Mouse (Mus musculus): ENCODE measurements around the gene Trp53bp2.

Trp53bp2 gene

DNA sequence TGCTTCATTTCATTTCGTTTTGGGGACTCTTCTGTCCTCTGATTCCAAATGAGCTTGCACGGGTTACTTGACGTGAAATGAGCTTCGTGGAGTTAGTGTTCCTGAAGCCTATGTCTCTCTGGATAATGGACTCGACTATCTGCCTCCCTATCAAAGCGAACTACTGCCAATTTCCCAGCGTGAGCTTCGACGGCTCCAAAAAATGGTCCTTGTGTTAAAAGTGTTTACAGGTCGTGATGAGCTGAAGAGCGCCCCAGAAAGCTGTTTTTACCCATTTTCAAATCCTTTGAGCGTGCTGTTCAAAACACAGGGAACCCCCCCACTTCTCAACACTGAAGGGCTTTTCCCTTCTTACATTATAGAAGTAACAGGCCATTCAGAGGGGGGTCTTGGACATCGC lies 729 bp upstream of the Trp53bp2 start:
- no peak for DNase-seq (ENCODE audit: low read depth, low spot score)

DNA sequence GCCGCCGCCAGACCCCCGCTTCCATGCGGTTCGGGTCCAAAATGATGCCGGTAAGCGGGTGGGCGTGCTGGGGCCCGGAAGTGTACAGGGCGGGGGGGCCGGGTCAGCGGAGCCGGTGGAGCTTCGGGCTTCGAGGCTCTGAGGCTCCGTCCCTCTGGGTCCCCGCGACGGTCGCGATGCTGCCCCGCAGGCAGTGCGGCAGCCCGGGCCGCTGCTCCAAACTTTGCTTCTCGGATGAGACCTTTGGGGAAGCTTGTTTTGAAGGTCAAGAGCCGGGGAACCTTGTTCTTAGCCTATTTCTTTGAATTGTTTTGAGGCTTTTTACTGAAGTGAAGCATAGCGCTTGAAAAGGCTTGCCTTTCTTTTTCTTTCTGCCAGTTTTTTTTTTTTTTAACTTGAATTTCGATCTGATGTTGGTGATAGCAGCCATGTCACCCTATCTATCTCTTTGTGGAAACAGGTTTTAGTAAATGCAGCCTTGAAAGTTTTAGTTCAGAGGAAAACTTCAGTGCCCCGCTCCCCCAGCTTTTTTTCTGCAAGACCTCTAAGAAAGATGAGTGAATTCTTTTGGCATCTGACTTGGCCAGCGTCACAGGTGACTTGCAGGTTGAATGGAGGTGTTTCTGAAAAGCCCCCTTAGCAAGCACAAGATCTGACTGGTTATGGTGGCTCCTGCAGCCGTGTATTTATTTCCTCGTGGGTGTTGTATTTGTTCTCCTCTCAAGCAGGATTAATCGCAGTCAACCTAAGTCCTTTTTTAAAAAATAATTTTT lies 615 bp downstream of the Trp53bp2 start:
- DNase-seq (ENCODE audit: low read depth, low spot score) = peak; percentile 6

DNA sequence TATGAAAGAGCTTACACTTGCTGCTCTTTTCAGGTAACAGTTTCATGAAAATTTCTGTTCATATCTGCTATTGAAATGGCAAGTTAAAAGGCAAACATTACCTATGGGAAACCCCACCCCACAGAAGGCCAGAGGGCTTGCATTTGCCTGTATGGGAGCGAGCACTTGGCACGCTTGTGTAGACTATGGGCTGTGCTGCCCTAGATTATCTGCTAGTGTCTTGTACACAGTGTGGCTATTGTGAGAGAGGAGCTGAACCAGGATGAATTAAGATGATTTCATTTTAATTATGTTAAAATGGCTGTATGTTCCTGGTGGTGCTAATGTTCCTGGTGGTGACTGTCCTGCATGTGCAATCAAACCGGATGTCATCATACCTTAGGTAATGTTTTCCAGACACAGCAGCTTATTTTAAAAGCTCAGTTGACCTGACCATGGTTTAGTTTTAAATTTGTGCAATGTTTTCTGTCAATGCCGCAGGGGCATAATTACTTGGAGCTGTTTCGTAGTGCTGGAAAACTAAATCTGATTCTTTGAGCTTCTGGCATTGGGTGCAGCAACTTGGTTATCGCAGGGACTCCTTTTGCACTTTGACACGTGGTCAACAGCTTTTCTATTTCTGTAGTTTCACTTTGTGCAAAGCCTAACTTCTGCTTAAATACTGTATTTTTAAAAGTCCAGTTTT lies 3.8 kb downstream of the Trp53bp2 start:
- DNase-seq (ENCODE audit: low read depth, low spot score) = no peak

DNA sequence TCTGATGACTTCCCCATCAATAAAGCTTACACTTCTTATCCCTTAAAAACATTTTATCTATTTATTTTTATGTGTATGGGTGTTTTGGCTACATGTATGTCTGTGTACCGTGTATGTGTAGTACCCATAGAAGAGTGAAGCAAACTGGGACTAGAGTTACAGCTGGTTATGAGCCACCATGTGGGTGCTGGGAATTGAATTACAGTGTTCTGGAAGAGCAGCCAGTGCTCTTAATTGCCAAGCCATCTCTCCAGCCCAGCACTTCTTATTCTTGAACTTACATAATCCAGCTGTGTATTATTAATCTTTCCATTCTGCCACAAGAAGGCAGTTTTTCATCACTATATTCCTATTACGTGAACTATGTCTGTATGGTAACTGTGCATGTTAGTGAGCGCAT lies 10.5 kb downstream of the Trp53bp2 start:
- no peak for DNase-seq (ENCODE audit: low read depth, low spot score)

DNA sequence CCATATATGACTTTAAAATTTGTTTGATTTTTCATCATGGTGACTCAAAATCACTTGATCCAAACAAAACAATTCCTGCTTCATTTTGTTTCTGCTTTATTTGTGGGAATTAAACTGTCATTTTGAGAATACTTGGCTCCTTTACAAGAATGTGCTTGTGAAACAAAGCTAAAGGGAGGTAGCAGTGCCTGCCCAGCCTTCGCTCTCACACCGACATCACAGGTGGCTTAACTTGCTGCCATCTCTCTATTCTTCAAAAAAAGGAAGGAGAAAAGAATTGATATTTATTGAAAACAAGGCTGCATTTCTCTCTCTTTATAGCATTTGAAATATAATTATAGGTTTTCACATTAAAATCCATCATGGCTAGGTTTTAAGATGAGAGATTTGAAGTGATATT lies 15.3 kb downstream of the Trp53bp2 start:
- no peak for DNase-seq (ENCODE audit: low read depth, low spot score)

DNA sequence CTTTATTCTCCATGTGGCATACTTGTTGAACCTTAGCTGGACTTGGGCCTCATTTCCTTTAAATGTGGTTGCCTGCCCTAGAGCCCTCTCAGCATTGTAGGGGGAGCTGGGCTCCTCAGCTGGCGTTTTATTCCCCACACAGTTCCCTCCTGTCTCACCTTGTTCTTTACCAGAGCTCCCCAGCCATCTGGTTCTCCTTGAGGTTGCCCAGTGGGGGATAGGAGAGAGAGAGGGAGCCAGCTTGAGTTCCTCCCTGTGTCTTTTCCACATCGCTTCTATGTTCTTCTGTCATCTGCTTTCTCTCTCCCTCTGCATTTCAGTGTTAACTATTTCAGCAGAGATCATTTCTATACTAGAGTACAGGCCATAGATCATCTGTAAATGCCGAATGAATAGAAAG lies 16.2 kb downstream of the Trp53bp2 start:
- DNase-seq (ENCODE audit: low read depth, low spot score) = no peak

DNA sequence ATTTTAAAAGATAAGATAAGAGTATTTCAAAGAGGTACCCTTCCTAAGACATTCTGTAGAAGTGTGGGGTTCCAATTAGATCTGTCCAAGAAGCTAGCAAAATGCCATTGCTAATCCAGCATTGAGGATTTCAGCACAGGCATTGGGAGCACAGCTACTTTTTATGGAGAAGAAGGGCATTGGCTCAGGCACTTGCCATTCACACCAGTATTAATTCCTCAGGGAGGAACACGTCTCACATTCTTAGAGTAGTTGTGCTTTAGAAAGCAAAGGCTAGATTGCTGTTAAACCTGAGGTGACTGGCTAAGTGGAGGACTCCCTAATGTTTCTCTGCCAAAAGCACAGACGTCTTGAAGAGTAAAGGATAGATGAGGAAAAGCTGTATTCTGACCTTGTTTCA lies 17.5 kb downstream of the Trp53bp2 start:
- DNase-seq (ENCODE audit: low read depth, low spot score) = no peak

DNA sequence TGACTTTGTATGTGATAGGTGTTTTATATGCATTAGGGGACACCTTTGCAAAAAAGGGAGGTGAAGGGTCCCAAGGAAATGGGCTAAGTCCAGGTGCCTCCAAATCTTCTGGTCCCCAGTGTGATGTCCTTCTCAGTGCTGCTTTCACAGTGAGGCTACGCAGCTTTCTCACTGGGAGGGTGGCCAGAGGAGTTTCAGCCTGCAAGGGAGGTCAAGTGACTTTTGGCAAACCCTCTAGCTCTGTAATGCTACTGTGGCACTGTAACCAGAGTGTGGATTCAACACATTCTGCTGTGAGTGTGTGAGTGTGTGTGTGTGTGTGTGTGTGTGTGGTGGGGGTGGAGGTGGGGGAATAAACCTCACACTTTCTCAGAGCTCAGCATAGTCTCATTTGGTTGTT lies 18.5 kb downstream of the Trp53bp2 start:
- no peak for DNase-seq (ENCODE audit: low read depth, low spot score)

- DNase-seq (ENCODE audit: low read depth, low spot score) = no peak
These were observed 20.9 kb downstream of the Trp53bp2 start for GRCm38 (mm10) chr1:182429826-182430225.

- DNase-seq (ENCODE audit: low read depth, low spot score) = no peak
These were observed 21.7 kb downstream of the Trp53bp2 start for GRCm38 (mm10) chr1:182430676-182431075.

- no peak for DNase-seq (ENCODE audit: low read depth, low spot score)
These were observed 23.1 kb downstream of the Trp53bp2 start for GRCm38 (mm10) chr1:182432059-182432458.

- DNase-seq (ENCODE audit: low read depth, low spot score) = no peak
These were observed 27.8 kb downstream of the Trp53bp2 start for GRCm38 (mm10) chr1:182436746-182437145.

DNA sequence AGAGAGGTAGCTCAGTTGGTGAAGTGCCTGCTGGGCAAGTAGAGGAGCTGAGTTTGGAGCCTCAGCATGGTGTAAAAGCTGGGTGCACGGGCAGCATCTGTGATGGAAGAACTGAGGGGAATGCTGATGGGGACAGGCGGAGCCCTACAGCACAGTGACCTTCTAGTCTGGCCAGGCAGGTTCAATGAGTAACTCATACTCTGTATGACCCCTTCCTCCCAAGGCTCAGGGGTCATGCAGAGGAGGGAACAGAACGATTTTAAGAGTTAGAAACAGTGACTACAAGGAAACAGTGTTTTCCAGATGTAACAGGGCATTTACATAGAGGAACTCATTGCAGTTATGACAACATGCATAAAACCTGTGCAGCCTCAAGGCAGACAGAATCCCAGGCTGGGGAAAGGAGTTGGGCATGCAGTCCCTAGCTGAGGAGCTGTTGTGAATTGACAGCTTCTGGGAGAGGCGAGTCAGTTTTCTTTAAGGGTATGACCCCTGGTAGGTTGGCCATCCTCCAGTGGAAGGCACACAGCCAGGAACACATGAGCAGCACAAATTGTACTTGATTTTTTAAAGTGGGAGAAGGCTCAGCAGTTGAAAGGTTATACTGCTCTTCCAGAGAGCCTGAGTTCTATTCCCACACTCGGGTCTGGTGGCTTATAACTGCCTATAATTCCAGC lies 30.7 kb downstream of the Trp53bp2 start:
- DNase-seq (ENCODE audit: low read depth, low spot score) = no peak

DNA sequence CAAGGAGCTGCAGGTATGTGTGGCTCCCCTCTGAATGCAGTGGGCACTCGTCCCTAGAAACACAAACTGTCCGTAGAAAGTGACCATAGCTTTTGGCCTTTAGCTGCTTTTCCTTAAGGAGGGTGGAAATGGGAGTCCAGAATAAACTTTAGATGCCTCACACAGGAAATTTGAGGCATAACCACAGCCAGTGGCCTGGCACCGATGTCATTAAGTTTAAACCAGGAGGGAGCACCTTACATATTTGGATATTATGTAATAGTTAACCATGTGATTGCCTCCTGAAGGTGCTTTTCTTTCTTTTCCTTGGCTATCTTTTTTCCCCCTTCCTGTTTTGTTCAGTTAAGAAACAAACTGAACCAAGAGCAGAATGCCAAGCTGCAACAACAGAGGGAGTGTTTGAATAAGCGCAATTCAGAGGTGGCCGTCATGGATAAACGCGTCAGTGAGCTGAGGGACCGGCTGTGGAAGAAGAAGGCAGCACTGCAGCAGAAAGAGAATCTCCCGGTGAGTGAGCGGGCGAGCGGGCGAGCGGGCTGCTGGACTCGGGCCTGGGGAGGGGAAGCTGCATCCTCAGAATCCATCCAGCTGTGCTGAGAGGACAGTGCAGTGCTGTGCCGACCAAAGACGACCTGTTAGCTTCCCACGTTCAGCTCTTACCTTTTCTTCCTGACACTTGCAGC lies 33.0 kb downstream of the Trp53bp2 start:
- DNase-seq (ENCODE audit: low read depth, low spot score) = no peak

GRCm38 (mm10) chr1:182444116-182444515 lies 35.1 kb downstream of the Trp53bp2 start:
- no peak for DNase-seq (ENCODE audit: low read depth, low spot score)

DNA sequence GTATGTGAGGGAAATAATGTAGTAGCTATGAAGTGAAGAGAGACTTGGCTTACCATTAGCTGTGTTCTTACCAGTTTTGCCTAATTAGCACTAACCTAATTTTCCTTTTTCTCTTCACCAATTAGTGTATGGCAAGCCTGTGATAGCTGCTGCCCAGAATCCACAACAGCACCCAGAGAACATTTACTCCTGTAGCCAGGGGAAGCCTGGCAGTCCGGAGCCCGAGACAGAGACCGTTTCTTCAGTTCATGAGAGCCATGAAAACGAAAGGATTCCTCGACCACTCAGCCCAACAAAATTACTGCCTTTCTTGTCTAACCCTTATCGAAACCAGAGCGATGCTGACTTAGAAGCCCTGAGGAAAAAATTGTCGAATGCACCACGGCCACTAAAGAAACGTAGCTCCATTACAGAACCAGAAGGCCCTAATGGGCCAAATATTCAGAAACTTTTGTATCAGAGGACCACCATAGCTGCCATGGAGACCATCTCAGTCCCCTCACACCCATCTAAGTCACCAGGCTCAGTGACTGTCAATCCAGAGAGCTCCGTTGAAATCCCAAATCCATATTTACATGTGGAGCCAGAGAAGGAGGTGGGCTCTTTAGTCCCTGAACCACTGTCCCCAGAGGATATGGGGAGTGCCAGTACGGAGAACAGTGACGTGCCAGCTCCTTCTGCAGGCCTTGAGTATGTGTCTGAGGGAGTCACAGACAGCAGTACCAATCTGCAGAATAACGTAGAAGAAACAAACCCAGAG lies 39.5 kb downstream of the Trp53bp2 start:
- no peak for DNase-seq (ENCODE audit: low read depth, low spot score)

- no peak for DNase-seq (ENCODE audit: low read depth, low spot score)
These were observed 43.5 kb downstream of the Trp53bp2 start for GRCm38 (mm10) chr1:182452473-182452872.

GRCm38 (mm10) chr1:182455080-182455479 lies 46.1 kb downstream of the Trp53bp2 start:
- DNase-seq (ENCODE audit: low read depth, low spot score) = no peak

- no peak for DNase-seq (ENCODE audit: low read depth, low spot score)
These were observed 49.6 kb downstream of the Trp53bp2 start for GRCm38 (mm10) chr1:182458556-182458955.

GRCm38 (mm10) chr1:182459436-182459835 lies 50.5 kb downstream of the Trp53bp2 start:
- no peak for DNase-seq (ENCODE audit: low read depth, low spot score)

All from ZHBTc4 (cell line).